Mouse (Mus musculus) kidney, adult 2 months (tissue): ENCODE data around the gene Lmo4. TPM values are rescaled to one million over a fixed set of nuclear protein-coding genes. Genes with fewer than 3 reads are reported as not detected.

Experiments used
- DNase-seq: peaks from one replicate; pipeline ENCODE4 v3.0.0; 2021
- H3K27ac ChIP-seq: fragments of 200-500 bp; 2 replicates; pipeline ENCODE4 v1.5.1; 2012; ENCODE audit warnings: low read depth, low read length, control low read depth, inconsistent platforms; ENCODE audit not compliant: insufficient read depth
- H3K27me3 ChIP-seq: fragments of 200-500 bp; replicated peaks from 2 replicates; pipeline ENCODE4 v1.6.1; 2012; ENCODE audit warnings: mild to moderate bottlenecking, moderate library complexity, low read length, inconsistent platforms; ENCODE audit not compliant: control insufficient read depth, insufficient read depth
- H3K36me3 ChIP-seq: fragments of 200-500 bp; 2 replicates; pipeline ENCODE4 v1.6.1; 2012; ENCODE audit warnings: mild to moderate bottlenecking, moderate library complexity, low read length, inconsistent platforms; ENCODE audit not compliant: control insufficient read depth, insufficient read depth
- H3K4me1 ChIP-seq: fragments of 200-500 bp; 2 replicates; pipeline ENCODE4 v1.6.1; 2011; ENCODE audit warnings: low read length; ENCODE audit not compliant: control insufficient read depth, insufficient read depth
- H3K4me3 ChIP-seq: fragments of 200-500 bp; 2 replicates; pipeline ENCODE4 v1.5.1; 2011; ENCODE audit warnings: mild to moderate bottlenecking, low read depth, low read length, control low read depth; ENCODE audit not compliant: insufficient read depth
- CTCF ChIP-seq: fragments of 200-500 bp; conservative IDR thresholded peaks from 2 replicates; pipeline ENCODE4 v1.5.1; 2011; ENCODE audit warnings: low read depth, mild to moderate bottlenecking, control low read depth, low read length, moderate library complexity, mixed read lengths; ENCODE audit not compliant: insufficient read depth, insufficient read length
- POLR2A ChIP-seq: fragments of 200-500 bp; IDR thresholded peaks from one replicate; pipeline ENCODE4 v1.6.1; 2011; ENCODE audit warnings: low read depth, low read length, control low read depth
- WGBS: fragments of 180-500 bp; shearing (Covaris S2); methylation state at CpG from one replicate; pipeline ENCODE4 v1.1.7; 2018; 5-methylcytosine and 5-hydroxymethylcytosine counted together
- polyA plus RNA-seq: library from polyadenylated mRNA; depleted of rRNA; stranded (reverse); fragments of >200 nt; gene quantifications from 2 replicates; pipeline ENCODE4 v1.2.3, GENCODE M21; 2012

Lmo4 gene
- polyA plus RNA-seq, 1 experiment = 108 TPM

- DNase-seq = no peak
- peaks cover 2% of the 10 kb centered on the region; the same call in 1 of the 2 replicates for H3K4me1 ChIP-seq
- 67% methylated on average over 3 of the region's 3 CpGs for WGBS
- no peak overlapping the region for H3K27ac ChIP-seq
- TF ChIP-seq POLR2A (no peak), CTCF (no peak)
- no peak overlapping the region for H3K4me3 ChIP-seq
- no peaks in the 10 kb centered on the region for H3K27me3 ChIP-seq
- H3K36me3 ChIP-seq = no peaks in the 10 kb centered on the region
Measured at GRCm38 (mm10) chr3:144178937-144179336, 26.1 kb downstream of the Lmo4 start.

- Histone ChIP-seq H3K36me3 (no peaks in the 10 kb centered on the region), H3K27me3 (no peaks in the 10 kb centered on the region), H3K27ac (no peak overlapping the region), H3K4me3 (no peak overlapping the region), H3K4me1 (no peaks in the 10 kb centered on the region)
- 75% methylated on average over 7 of the region's 7 CpGs for WGBS
- no peak for TF ChIP-seq CTCF
- no peak for TF ChIP-seq POLR2A
- DNase-seq = no peak
Measured at GRCm38 (mm10) chr3:144173866-144174588, 31.0 kb downstream of the Lmo4 start.

- Histone ChIP-seq H3K36me3 (no peaks in the 10 kb centered on the region), H3K27ac (no peak overlapping the region), H3K4me1 (no peaks in the 10 kb centered on the region), H3K4me3 (no peak overlapping the region), H3K27me3 (no peaks in the 10 kb centered on the region)
- DNase-seq = no peak
- TF ChIP-seq CTCF = no peak
- TF ChIP-seq POLR2A = no peak
- WGBS = 90% methylated on average over 11 of the region's 11 CpGs
Measured at GRCm38 (mm10) chr3:144173138-144173537, 31.9 kb downstream of the Lmo4 start.

GRCm38 (mm10) chr3:144171749-144172148, 33.3 kb downstream of the Lmo4 start:
- no peaks in the 10 kb centered on the region for H3K27me3 ChIP-seq
- no peak overlapping the region for H3K27ac ChIP-seq
- no peak overlapping the region for H3K4me3 ChIP-seq
- TF ChIP-seq POLR2A (no peak), CTCF (no peak)
- no peaks in the 10 kb centered on the region for H3K4me1 ChIP-seq
- WGBS = 74% methylated on average over 2 of the region's 2 CpGs
- no peaks in the 10 kb centered on the region for H3K36me3 ChIP-seq
- DNase-seq = no peak

- TF ChIP-seq POLR2A (no peak), CTCF (no peak)
- Histone ChIP-seq H3K27me3 (no peaks in the 10 kb centered on the region), H3K4me3 (no peak overlapping the region), H3K36me3 (no peaks in the 10 kb centered on the region), H3K4me1 (no peaks in the 10 kb centered on the region), H3K27ac (no peak overlapping the region)
- WGBS = 68% methylated on average over 2 of the region's 2 CpGs
- no peak for DNase-seq
Measured at GRCm38 (mm10) chr3:144170539-144170938, 34.5 kb downstream of the Lmo4 start.

GRCm38 (mm10) chr3:144166439-144167155, 38.4 kb downstream of the Lmo4 start:
- H3K4me1 ChIP-seq = peaks cover 15% of the 10 kb centered on the region
- H3K36me3 ChIP-seq = no peaks in the 10 kb centered on the region
- TF ChIP-seq POLR2A (no peak), CTCF (no peak)
- no peak overlapping the region for H3K4me3 ChIP-seq
- H3K27ac ChIP-seq = no peak overlapping the region
- WGBS = 87% methylated on average over 8 of the region's 8 CpGs
- H3K27me3 ChIP-seq = no peaks in the 10 kb centered on the region
- DNase-seq = no peak

GRCm38 (mm10) chr3:144165439-144165838, 39.6 kb downstream of the Lmo4 start:
- H3K4me1 ChIP-seq = peaks cover 15% of the 10 kb centered on the region
- no peak overlapping the region for H3K27ac ChIP-seq
- 82% methylated on average over 12 of the region's 12 CpGs for WGBS
- H3K36me3 ChIP-seq = no peaks in the 10 kb centered on the region
- TF ChIP-seq POLR2A = no peak
- TF ChIP-seq CTCF = no peak
- no peak overlapping the region for H3K4me3 ChIP-seq
- DNase-seq = no peak
- no peaks in the 10 kb centered on the region for H3K27me3 ChIP-seq
